Mouse (Mus musculus): ENCODE data around the gene Pkn2. TPM values are rescaled to one million over a fixed set of nuclear protein-coding genes. Genes with fewer than 3 reads are reported as not detected.

The Pkn2 gene
- total and polyA plus RNA-seq, 3 experiments, result 33.5 to 38.8 (median 34.7) TPM

GRCm38 (mm10) chr3:142890442-142890841 lies 8.6 kb upstream of the Pkn2 start:
- no peak for TF ChIP-seq MAX (IDR thresholded peaks at IDR 0.05; ENCODE audit: low read length)
- TF ChIP-seq MXI1 (IDR thresholded peaks at IDR 0.05; ENCODE audit: low read depth, low read length), result no peak
- TF ChIP-seq ELF1 (IDR thresholded peaks at IDR 0.05; ENCODE audit: low read depth, low read length), result no peak
- no peak for TF ChIP-seq ZC3H11A (IDR thresholded peaks at IDR 0.05; ENCODE audit: low read depth, low read length)
- no peak for TF ChIP-seq UBTF (IDR thresholded peaks at IDR 0.05; ENCODE audit: borderline replicate concordance, insufficient read depth, low read depth, low read length)
- TF ChIP-seq MYB (IDR thresholded peaks at IDR 0.05; ENCODE audit: low read depth, low read length), result no peak
- TF ChIP-seq TCF12 (IDR thresholded peaks at IDR 0.05; ENCODE audit: low read depth, low read length), result no peak
- TF ChIP-seq NELFE (IDR thresholded peaks at IDR 0.05; ENCODE audit: low read depth, low read length), result no peak
- no peak for TF ChIP-seq MYC (IDR thresholded peaks at IDR 0.05; ENCODE audit: low read depth, low read length)
- Histone ChIP-seq H3K27me3 (ENCODE audit: control insufficient read depth in 1 of 2, insufficient read depth in 2 of 2, low read length in 2 of 2) (no peaks in the 10 kb centered on the region), H3K9ac (ENCODE audit: control insufficient read depth, low read depth, low read length, poor library complexity, severe bottlenecking) (no peak overlapping the region), H3K36me3 (ENCODE audit: control insufficient read depth in 1 of 2, insufficient read depth in 2 of 2, low read length in 2 of 2) (peaks cover 0 to 3% of the 10 kb centered on the region in 2 experiments; a peak in 2 of 4 replicates), H3K9me3 (replicated peaks; ENCODE audit: insufficient read depth, low read length) (no peaks in the 10 kb centered on the region), H3K4me1 (ENCODE audit: control insufficient read depth in 1 of 2, insufficient read depth in 2 of 2, low read length in 2 of 2) (peaks cover under 1 to 7% of the 10 kb centered on the region in 2 experiments; a peak in 2 of 4 replicates), H3K79me2 (ENCODE audit: control insufficient read depth, insufficient read depth, low read length, poor library complexity) (no peaks in the 10 kb centered on the region), H3K4me3 (ENCODE audit: control insufficient read depth in 1 of 2, insufficient read depth in 1 of 2, low read depth in 2 of 2, low read length in 2 of 2) (no peak overlapping the region), H3K27ac (ENCODE audit: control insufficient read depth, low read depth, low read length) (no peak overlapping the region)
- no peak for DNase-seq (ENCODE audit: low read depth, low spot score)

GRCm38 (mm10) chr3:142886963-142887362 lies 5.2 kb upstream of the Pkn2 start:
- Histone ChIP-seq H3K4me3 (ENCODE audit: control insufficient read depth in 1 of 2, insufficient read depth in 1 of 2, low read depth in 2 of 2, low read length in 2 of 2) (no peak overlapping the region), H3K27ac (ENCODE audit: control insufficient read depth, low read depth, low read length) (no peak overlapping the region), H3K4me1 (ENCODE audit: control insufficient read depth in 1 of 2, insufficient read depth in 2 of 2, low read length in 2 of 2) (peaks cover 16 to 19% of the 10 kb centered on the region in 2 experiments), H3K9me3 (replicated peaks; ENCODE audit: insufficient read depth, low read length) (no peaks in the 10 kb centered on the region), H3K9ac (ENCODE audit: control insufficient read depth, low read depth, low read length, poor library complexity, severe bottlenecking) (no peak overlapping the region), H3K36me3 (ENCODE audit: control insufficient read depth in 1 of 2, insufficient read depth in 2 of 2, low read length in 2 of 2) (peaks cover 0 to 25% of the 10 kb centered on the region in 2 experiments; a peak in 2 of 4 replicates), H3K27me3 (ENCODE audit: control insufficient read depth in 1 of 2, insufficient read depth in 2 of 2, low read length in 2 of 2) (no peaks in the 10 kb centered on the region), H3K79me2 (ENCODE audit: control insufficient read depth, insufficient read depth, low read length, poor library complexity) (no peaks in the 10 kb centered on the region; the same call in 1 of the 2 replicates)
- TF ChIP-seq NRF1 (IDR thresholded peaks at IDR 0.05; ENCODE audit: insufficient read depth, low read depth, low read length, poor library complexity, severe bottlenecking), result no peak
- TF ChIP-seq MXI1 (IDR thresholded peaks at IDR 0.05; ENCODE audit: low read depth, low read length), result no peak
- DNase-seq (ENCODE audit: low read depth, low spot score), result no peak

GRCm38 (mm10) chr3:142884594-142884993 lies 2.8 kb upstream of the Pkn2 start:
- peak; percentile 72 for DNase-seq (ENCODE audit: low read depth, low spot score)
- no peak overlapping the region for H3K9ac ChIP-seq (ENCODE audit: control insufficient read depth, low read depth, low read length, poor library complexity, severe bottlenecking)
- H3K36me3 ChIP-seq (ENCODE audit: control insufficient read depth in 1 of 2, insufficient read depth in 2 of 2, low read length in 2 of 2), result peaks cover 0 to 27% of the 10 kb centered on the region in 2 experiments; a peak in 2 of 4 replicates
- peaks cover 19% of the 10 kb centered on the region in 2 experiments for H3K4me1 ChIP-seq (ENCODE audit: control insufficient read depth in 1 of 2, insufficient read depth in 2 of 2, low read length in 2 of 2)
- no peaks in the 10 kb centered on the region for H3K27me3 ChIP-seq (ENCODE audit: control insufficient read depth in 1 of 2, insufficient read depth in 2 of 2, low read length in 2 of 2)
- H3K4me3 ChIP-seq (ENCODE audit: control insufficient read depth in 1 of 2, insufficient read depth in 1 of 2, low read depth in 2 of 2, low read length in 2 of 2), result no peak overlapping the region
- peak overlapping the region; percentile 62 for H3K27ac ChIP-seq (ENCODE audit: control insufficient read depth, low read depth, low read length)
- H3K9me3 ChIP-seq (replicated peaks; ENCODE audit: insufficient read depth, low read length), result no peaks in the 10 kb centered on the region
- H3K79me2 ChIP-seq (ENCODE audit: control insufficient read depth, insufficient read depth, low read length, poor library complexity), result peaks cover 13% of the 10 kb centered on the region
- TF ChIP-seq POLR2A (IDR thresholded peaks at IDR 0.05; ENCODE audit: control insufficient read depth in 1 of 2, insufficient read depth in 1 of 2, low read depth in 1 of 2, low read length in 2 of 2, poor library complexity in 1 of 2) (no peak), ZKSCAN1 (IDR thresholded peaks at IDR 0.05; ENCODE audit: low read depth, low read length) (no peak), SMC3 (IDR thresholded peaks at IDR 0.05; ENCODE audit: low read depth, low read length) (no peak; the same call in 1 of the 2 replicates), SIN3A (IDR thresholded peaks at IDR 0.05; ENCODE audit: low read length) (peak; percentile 51; the same call in 1 of the 2 replicates), KAT2A (conservative IDR thresholded peaks at IDR 0.05; ENCODE audit: low read depth, low read length) (no peak), UBTF (IDR thresholded peaks at IDR 0.05; ENCODE audit: borderline replicate concordance, insufficient read depth, low read depth, low read length) (no peak), ZNF384 (IDR thresholded peaks at IDR 0.05; ENCODE audit: low read depth, low read length) (0 out of 2 replicates have a peak, but pooled peaks have one; percentile 10), MYB (IDR thresholded peaks at IDR 0.05; ENCODE audit: low read depth, low read length) (no peak), TCF12 (IDR thresholded peaks at IDR 0.05; ENCODE audit: low read depth, low read length) (peak; percentile 94), ETS1 (IDR thresholded peaks at IDR 0.05; ENCODE audit: low read depth, low read length) (peak; percentile 65), NRF1 (IDR thresholded peaks at IDR 0.05; ENCODE audit: insufficient read depth, low read depth, low read length, poor library complexity, severe bottlenecking) (no peak), RCOR1 (IDR thresholded peaks at IDR 0.05; ENCODE audit: low read depth, low read length) (peak; percentile 60), MEF2A (IDR thresholded peaks at IDR 0.05; ENCODE audit: extremely low read depth, insufficient replicate concordance, low read depth, low read length, poor library complexity, severe bottlenecking) (no peak), CHD2 (IDR thresholded peaks at IDR 0.05; ENCODE audit: low read length) (no peak), ZMIZ1 (IDR thresholded peaks at IDR 0.05; ENCODE audit: low read depth, low read length) (no peak), TBP (IDR thresholded peaks at IDR 0.05; ENCODE audit: low read depth, low read length) (no peak), GATA1 (IDR thresholded peaks at IDR 0.05; ENCODE audit: low read depth, low read length) (peak; percentile 88), TAL1 (IDR thresholded peaks at IDR 0.05; ENCODE audit: low read length) (peak; percentile 78), CHD1 (IDR thresholded peaks at IDR 0.05; ENCODE audit: low read depth, low read length) (no peak), MXI1 (IDR thresholded peaks at IDR 0.05; ENCODE audit: low read depth, low read length) (no peak)

Measured in MEL (cell line).